Mouse (Mus musculus): ENCODE data around the gene Prx. TPM values are rescaled to one million over a fixed set of nuclear protein-coding genes. Genes with fewer than 3 reads are reported as not detected.
"Not testable (repeated sequence)": the region's sequence is repeated elsewhere in the genome, so short reads cannot be mapped to it uniquely, and the experiment has no call there.

Gene Prx
- polyA plus RNA-seq, 1 experiment from 2014 or later: 3.1 TPM

GRCm38 (mm10) chr7:27486770-27487697, 12.1 kb upstream of the Prx start, which contains the start of gene Sertad1:
Gene Sertad1, plus strand, starts transcription at chr7:27486910.
- H3K36me3 ChIP-seq: no peaks in the 10 kb centered on the region
- peaks cover 18% of the 10 kb centered on the region for H3K27me3 ChIP-seq
- H3K9me3 ChIP-seq: no peaks in the 10 kb centered on the region
- peaks cover 19% of the 10 kb centered on the region for H3K4me1 ChIP-seq
- under 1% methylated on average over 68 of the region's 80 CpGs for WGBS
- H3K4me2 ChIP-seq (replicated peaks): peak within 1 kb of the TSS; percentile 62
- ATAC-seq (ENCODE audit: low FRiP score, low read depth): peak; percentile 96
- peak within 1 kb of the TSS; percentile 76 for H3K4me3 ChIP-seq
- peak within 1 kb of the TSS; percentile 77 for H3K9ac ChIP-seq (replicated peaks)
- H3K27ac ChIP-seq (replicated peaks): peak within 1 kb of the TSS; percentile 89

GRCm38 (mm10) chr7:27487740-27488268, 11.3 kb upstream of the Prx start:
- Histone ChIP-seq H3K4me3 (peak overlapping the region; percentile 76), H3K4me2 (replicated peaks) (peak overlapping the region; percentile 62), H3K9ac (replicated peaks) (peak overlapping the region; percentile 77), H3K9me3 (no peaks in the 10 kb centered on the region), H3K36me3 (no peaks in the 10 kb centered on the region), H3K27me3 (peaks cover 18% of the 10 kb centered on the region), H3K4me1 (peaks cover 19% of the 10 kb centered on the region), H3K27ac (replicated peaks) (peak overlapping the region; percentile 89)
- ATAC-seq (ENCODE audit: low FRiP score, low read depth): no peak
- WGBS: 4% methylated on average over 13 of the region's 13 CpGs

GRCm38 (mm10) chr7:27489270-27489869, 9.8 kb upstream of the Prx start:
- Histone ChIP-seq H3K4me3 (no peak overlapping the region), H3K27ac (replicated peaks) (no peak overlapping the region), H3K9ac (replicated peaks) (no peak overlapping the region), H3K27me3 (peaks cover 18% of the 10 kb centered on the region), H3K9me3 (no peaks in the 10 kb centered on the region), H3K4me1 (peaks cover 19% of the 10 kb centered on the region), H3K36me3 (no peaks in the 10 kb centered on the region), H3K4me2 (replicated peaks) (no peak overlapping the region)
- no peak for ATAC-seq (ENCODE audit: low FRiP score, low read depth)
- WGBS: 92% methylated on average over 24 of the region's 25 CpGs

DNA sequence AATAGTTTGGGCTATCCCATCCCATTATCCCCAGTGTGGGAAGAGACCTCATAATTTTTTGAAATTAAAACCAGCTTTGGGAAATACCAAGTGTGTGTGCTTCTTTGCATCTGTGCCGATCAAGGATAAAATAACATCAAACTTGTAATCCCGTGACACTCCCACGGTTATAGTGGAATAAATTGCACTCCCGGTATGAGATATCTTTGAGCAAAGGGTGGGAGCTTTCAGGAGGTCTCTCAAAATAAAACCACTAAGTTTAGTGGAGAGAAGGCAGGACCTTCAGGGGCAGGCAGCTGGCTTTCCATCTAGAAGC, 8.9 kb upstream of the Prx start:
- Histone ChIP-seq H3K27me3 (peaks cover 18% of the 10 kb centered on the region), H3K9ac (replicated peaks) (peak overlapping the region; percentile 61), H3K36me3 (no peaks in the 10 kb centered on the region), H3K27ac (replicated peaks) (peak overlapping the region; percentile 46), H3K4me1 (peaks cover 19% of the 10 kb centered on the region), H3K4me2 (replicated peaks) (peak overlapping the region; percentile 58), H3K9me3 (no peaks in the 10 kb centered on the region), H3K4me3 (peak overlapping the region; percentile 39)
- no peak for ATAC-seq (ENCODE audit: low FRiP score, low read depth)
- WGBS: 44% methylated on average over 4 of the region's 4 CpGs

DNA sequence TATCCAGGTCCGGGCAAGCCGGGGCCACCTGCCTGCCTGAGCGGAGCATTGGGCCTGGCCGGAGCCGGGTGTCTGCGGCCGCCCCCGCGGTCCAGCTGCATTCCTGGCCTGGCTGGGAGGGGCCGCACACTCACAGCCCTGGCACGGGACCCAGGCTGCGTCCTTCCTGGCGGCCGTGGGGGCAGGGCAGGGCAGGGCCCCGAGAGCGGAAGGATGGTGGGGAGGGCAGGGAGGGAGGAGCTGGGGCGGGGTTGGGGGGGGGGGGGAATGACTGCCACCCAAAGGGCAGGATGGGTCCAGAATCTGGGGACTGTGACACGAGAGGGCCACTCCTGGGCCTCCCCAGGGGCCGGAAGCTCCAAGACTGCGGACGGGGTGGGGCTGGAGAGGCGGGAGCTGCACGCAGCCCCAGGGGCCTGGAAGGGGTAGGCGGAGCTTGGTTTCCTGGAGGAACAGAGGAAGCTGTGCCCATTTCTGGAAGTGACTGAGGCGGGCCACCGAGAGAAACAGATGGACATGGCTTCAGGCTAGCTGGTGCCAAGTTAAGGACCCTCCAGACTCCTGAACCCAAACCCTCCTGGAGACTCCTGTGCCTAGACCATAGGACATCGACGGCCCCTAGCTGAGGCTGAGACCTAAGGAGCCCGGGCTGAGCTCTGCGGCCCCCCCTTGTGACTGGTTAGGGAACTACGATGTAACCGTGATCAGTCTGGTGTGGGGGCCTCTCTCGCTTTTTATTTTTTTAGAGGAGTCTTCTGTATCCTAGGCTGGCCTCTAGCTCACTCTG, 8.4 kb upstream of the Prx start:
- 1% methylated on average over 33 of the region's 33 CpGs for WGBS
- ATAC-seq (ENCODE audit: low FRiP score, low read depth): peak; percentile 12; the same call in 1 of the 2 replicates
- H3K4me2 ChIP-seq (replicated peaks): peak overlapping the region; percentile 58
- H3K27ac ChIP-seq (replicated peaks): peak overlapping the region; percentile 46
- H3K4me1 ChIP-seq: peaks cover 19% of the 10 kb centered on the region
- H3K9me3 ChIP-seq: no peaks in the 10 kb centered on the region
- peak overlapping the region; percentile 39 for H3K4me3 ChIP-seq
- no peaks in the 10 kb centered on the region for H3K36me3 ChIP-seq
- H3K9ac ChIP-seq (replicated peaks): peak overlapping the region; percentile 61
- H3K27me3 ChIP-seq: peaks cover 14% of the 10 kb centered on the region

DNA sequence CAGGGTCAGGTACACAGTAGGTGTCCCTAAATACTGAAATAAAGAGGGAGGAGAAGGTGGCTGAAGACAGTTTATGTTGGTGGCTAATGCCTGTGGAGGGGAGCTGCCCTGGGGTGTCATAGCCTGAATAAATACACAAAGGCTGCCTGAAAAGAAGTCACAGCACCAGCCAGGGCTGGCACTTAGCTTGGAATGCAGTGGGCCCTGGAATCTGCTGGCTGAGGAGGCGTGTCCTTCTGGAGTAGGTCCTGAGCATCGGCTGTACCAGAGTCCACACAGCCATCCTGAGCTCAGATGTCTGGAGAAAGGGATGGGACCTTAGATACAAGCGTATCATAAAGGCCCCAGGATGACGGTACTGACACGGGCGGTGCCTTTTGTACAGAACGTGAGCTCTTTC, 7.3 kb upstream of the Prx start:
- H3K27ac ChIP-seq (replicated peaks): no peak overlapping the region
- 77% methylated on average over 7 of the region's 7 CpGs for WGBS
- peaks cover 19% of the 10 kb centered on the region for H3K4me1 ChIP-seq
- no peaks in the 10 kb centered on the region for H3K36me3 ChIP-seq
- no peaks in the 10 kb centered on the region for H3K9me3 ChIP-seq
- H3K4me3 ChIP-seq: no peak overlapping the region
- no peak overlapping the region for H3K9ac ChIP-seq (replicated peaks)
- no peak overlapping the region for H3K4me2 ChIP-seq (replicated peaks)
- ATAC-seq (ENCODE audit: low FRiP score, low read depth): no peak
- peaks cover 14% of the 10 kb centered on the region for H3K27me3 ChIP-seq

GRCm38 (mm10) chr7:27493022-27493421, 6.1 kb upstream of the Prx start:
- Histone ChIP-seq H3K27me3 (peaks cover 14% of the 10 kb centered on the region), H3K27ac (replicated peaks) (no peak overlapping the region), H3K36me3 (no peaks in the 10 kb centered on the region), H3K4me3 (no peak overlapping the region), H3K9ac (replicated peaks) (no peak overlapping the region), H3K4me2 (replicated peaks) (no peak overlapping the region), H3K4me1 (peaks cover 13% of the 10 kb centered on the region), H3K9me3 (no peaks in the 10 kb centered on the region)
- ATAC-seq (ENCODE audit: low FRiP score, low read depth): no peak
- 83% methylated on average over 3 of the region's 3 CpGs for WGBS

GRCm38 (mm10) chr7:27493450-27493849, 5.7 kb upstream of the Prx start:
- H3K9me3 ChIP-seq: no peaks in the 10 kb centered on the region
- H3K36me3 ChIP-seq: no peaks in the 10 kb centered on the region
- H3K4me2 ChIP-seq (replicated peaks): no peak overlapping the region
- peaks cover 9% of the 10 kb centered on the region for H3K4me1 ChIP-seq
- no peak overlapping the region for H3K4me3 ChIP-seq
- no peak overlapping the region for H3K9ac ChIP-seq (replicated peaks)
- 85% methylated on average over 5 of the region's 5 CpGs for WGBS
- H3K27ac ChIP-seq (replicated peaks): no peak overlapping the region
- no peak for ATAC-seq (ENCODE audit: low FRiP score, low read depth)
- peaks cover 14% of the 10 kb centered on the region for H3K27me3 ChIP-seq

DNA sequence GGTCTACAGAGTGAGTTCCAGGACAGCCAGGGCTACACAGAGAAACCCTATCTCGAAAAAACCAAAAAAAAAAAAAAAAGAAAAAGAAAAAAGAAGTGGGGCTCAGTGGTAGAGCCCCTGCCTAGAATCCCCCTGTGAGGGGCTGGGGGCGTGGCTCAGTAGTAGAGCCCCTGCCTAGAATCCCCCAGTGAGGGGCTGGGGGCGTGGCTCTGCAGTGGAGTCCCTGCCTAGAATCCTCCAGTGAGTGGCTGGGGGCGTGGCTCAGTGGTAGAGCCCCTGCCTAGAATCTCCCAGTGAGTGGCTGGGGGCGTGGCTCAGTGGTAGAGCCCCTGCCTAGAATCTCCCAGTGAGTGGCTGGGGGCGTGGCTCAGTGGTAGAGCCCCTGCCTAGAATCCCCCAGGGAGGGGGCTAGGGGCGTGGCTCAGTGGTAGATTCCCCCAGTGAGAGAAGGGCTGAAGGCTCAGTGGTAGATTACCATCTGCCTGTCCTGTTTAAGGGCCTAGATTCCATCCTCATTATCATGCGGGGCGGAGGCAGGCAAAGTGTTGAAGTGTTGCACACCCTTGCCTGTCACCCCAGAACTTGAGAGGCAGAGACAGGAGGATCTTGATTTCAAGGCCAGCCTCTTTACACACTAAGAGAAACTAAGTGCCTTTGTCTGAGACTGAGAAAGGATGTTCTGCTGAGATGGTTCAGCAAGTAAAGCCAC, 4.3 kb upstream of the Prx start:
- 91% methylated on average over 8 of the region's 9 CpGs for WGBS
- H3K4me1 ChIP-seq; H3K9me3 ChIP-seq; H3K27me3 ChIP-seq; H3K27ac ChIP-seq (replicated peaks); ATAC-seq (ENCODE audit: low FRiP score, low read depth); H3K9ac ChIP-seq (replicated peaks); H3K4me2 ChIP-seq (replicated peaks); H3K4me3 ChIP-seq; H3K36me3 ChIP-seq: not testable (repeated sequence)

DNA sequence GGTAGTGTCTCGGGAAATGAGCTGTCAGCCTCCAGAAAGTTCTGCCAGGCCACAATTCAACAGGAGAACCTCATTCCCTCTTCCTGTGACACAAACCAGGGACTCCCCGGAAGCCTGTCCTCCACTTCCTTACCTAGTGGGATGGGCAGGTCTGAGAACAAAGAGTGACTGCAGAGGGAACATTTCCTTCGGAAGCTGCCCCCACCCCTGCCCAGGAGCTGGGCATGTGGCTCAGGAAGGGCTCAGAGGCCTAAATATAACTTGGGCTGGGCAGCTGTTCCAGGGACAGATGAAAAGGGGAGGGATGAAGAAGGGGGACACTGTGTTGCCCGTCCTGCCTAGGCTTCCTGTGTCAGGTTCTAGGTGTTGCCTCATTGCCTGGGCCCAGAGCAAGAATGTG, 2.5 kb downstream of the Prx start:
- ATAC-seq (ENCODE audit: low FRiP score, low read depth): no peak
- Histone ChIP-seq H3K4me2 (replicated peaks) (no peak overlapping the region), H3K9ac (replicated peaks) (no peak overlapping the region), H3K4me3 (no peak overlapping the region), H3K27ac (replicated peaks) (no peak overlapping the region), H3K4me1 (peaks cover under 1% of the 10 kb centered on the region; the same call in 1 of the 2 replicates), H3K36me3 (no peaks in the 10 kb centered on the region), H3K27me3 (no peaks in the 10 kb centered on the region), H3K9me3 (no peaks in the 10 kb centered on the region)
- 73% methylated on average over 4 of the region's 4 CpGs for WGBS

- Histone ChIP-seq H3K9ac (replicated peaks) (no peak overlapping the region), H3K4me2 (replicated peaks) (peak overlapping the region; percentile 60), H3K27ac (replicated peaks) (peak overlapping the region; percentile 95), H3K9me3 (no peaks in the 10 kb centered on the region), H3K4me3 (peak overlapping the region; percentile 52; the same call in 1 of the 2 replicates), H3K4me1 (peaks cover 11% of the 10 kb centered on the region), H3K27me3 (no peaks in the 10 kb centered on the region), H3K36me3 (no peaks in the 10 kb centered on the region)
- ATAC-seq (ENCODE audit: low FRiP score, low read depth): no peak
- WGBS: 52% methylated on average over 9 of the region's 9 CpGs
Observed at GRCm38 (mm10) chr7:27506765-27507370, 7.7 kb downstream of the Prx start.
